Comparison of ENCODE assay signal across 11 mouse cellular contexts in genomic region chr2:181135446-181135818, GRCm38 (mm10). TPM values are rescaled to one million over a fixed set of nuclear protein-coding genes. Genes with fewer than 3 reads are reported as not detected.
A peak's percentile ranks its signal among the peaks of the same experiment; 100 is the strongest.
DNase-seq lines count a peak whose midpoint lies in the region; ATAC-seq and TF ChIP-seq lines count a peak whose summit lies in the region.
"Had no signal": no experiment of that assay in that cellular context is flagged by ENCODE, and none has a peak within 500 bp of the region (broad histone marks: within the 10 kb centered on the region; RNA-seq: fewer than 3 reads in every experiment).

No protein-coding gene starts in this region.

- H3K9ac ChIP-seq in lung, embryonic 15.5 days: no peak overlapping the region
- H3K9ac ChIP-seq in forebrain, embryonic 14.5 days (ENCODE audit: low read length): peak overlapping the region; percentile 90
- no peak overlapping the region for H3K9ac ChIP-seq in intestine, postnatal 0 days (ENCODE audit: low read depth, low read length)
- peak overlapping the region; percentile 91 for H3K9ac ChIP-seq in neural tube, embryonic 15.5 days (replicated peaks)

- H3K27ac ChIP-seq in lung, embryonic 15.5 days: no peak overlapping the region
- H3K27ac ChIP-seq in forebrain, embryonic 14.5 days (ENCODE audit: low read depth, low read length): peak overlapping the region; percentile 90
- H3K27ac ChIP-seq in intestine, postnatal 0 days (ENCODE audit: low read depth, low read length): no peak overlapping the region
- H3K27ac ChIP-seq in neural tube, embryonic 15.5 days (replicated peaks): peak overlapping the region; percentile 95

- H3K4me1 ChIP-seq in lung, embryonic 15.5 days: peaks cover 10% of the 10 kb centered on the region
- peaks cover 7% of the 10 kb centered on the region for H3K4me1 ChIP-seq in forebrain, embryonic 14.5 days (ENCODE audit: control insufficient read depth, insufficient read depth, low read length)
- no peaks in the 10 kb centered on the region for H3K4me1 ChIP-seq in intestine, postnatal 0 days (replicated peaks; ENCODE audit: control insufficient read depth, insufficient read depth, low read length)
- peaks cover 42% of the 10 kb centered on the region for H3K4me1 ChIP-seq in neural tube, embryonic 15.5 days

- no peak for DNase-seq in lung, adult 18-20 months
- no peak for DNase-seq in forebrain, embryonic 14.5 days (ENCODE audit: low spot score)
- DNase-seq in cerebellum, adult 18-20 months: no peak
- no peak for DNase-seq in natural killer cell, adult 2 months (ENCODE audit: low spot score in 2 of 2)
- DNase-seq in adrenal gland, adult (ENCODE audit: inconsistent age in 2 of 2, low spot score in 1 of 2): no peak
- DNase-seq: heart, postnatal 14 days; layer of hippocampus, postnatal 36 days had no signal

- ATAC-seq in lung, embryonic 15.5 days (ENCODE audit: borderline replicate concordance, extremely low read depth, low FRiP score, low TSS enrichment): no peak
- ATAC-seq in forebrain, embryonic 14.5 days: 0 out of 2 replicates have a peak, but pooled peaks have one; percentile 8
- no peak for ATAC-seq in intestine, postnatal 0 days
- ATAC-seq in neural tube, embryonic 15.5 days (ENCODE audit: low FRiP score): peak; percentile 1; the same call in 1 of the 2 replicates

- no peak overlapping the region for H3K4me3 ChIP-seq in lung, embryonic 15.5 days
- peak overlapping the region; percentile 73 for H3K4me3 ChIP-seq in forebrain, embryonic 14.5 days (ENCODE audit: low read depth, low read length)
- H3K4me3 ChIP-seq in intestine, postnatal 0 days (ENCODE audit: low read depth, low read length): no peak overlapping the region
- H3K4me3 ChIP-seq in neural tube, embryonic 15.5 days (replicated peaks): peak overlapping the region; percentile 81
- H3K4me3 ChIP-seq: erythroblast, embryonic 14.5 days had no signal

- WGBS in lung, embryonic 15.5 days: 7% methylated on average over 4 of the region's 4 CpGs
- 4% methylated on average over 4 of the region's 4 CpGs for WGBS in forebrain, embryonic 14.5 days
- 13% methylated on average over 4 of the region's 4 CpGs for WGBS in intestine, postnatal 0 days
- 9% methylated on average over 4 of the region's 4 CpGs for WGBS in neural tube, embryonic 15.5 days

- no peak for TF ChIP-seq CTCF in intestine, postnatal 0 days (IDR thresholded peaks at IDR 0.05; ENCODE audit: low read depth)

- H3K27me3 ChIP-seq in lung, embryonic 15.5 days: peaks cover 58% of the 10 kb centered on the region
- H3K27me3 ChIP-seq in forebrain, embryonic 14.5 days (replicated peaks; ENCODE audit: control insufficient read depth, insufficient read depth, low read length): peaks cover 22% of the 10 kb centered on the region
- H3K27me3 ChIP-seq in intestine, postnatal 0 days (replicated peaks; ENCODE audit: control insufficient read depth, insufficient read depth, low read length): peaks cover 54% of the 10 kb centered on the region
- H3K27me3 ChIP-seq in neural tube, embryonic 15.5 days (replicated peaks): peaks cover 24% of the 10 kb centered on the region

- H3K9me3 ChIP-seq in lung, embryonic 15.5 days: no peaks in the 10 kb centered on the region
- no peaks in the 10 kb centered on the region for H3K9me3 ChIP-seq in forebrain, embryonic 14.5 days (replicated peaks; ENCODE audit: control insufficient read depth, low read length)
- no peaks in the 10 kb centered on the region for H3K9me3 ChIP-seq in intestine, postnatal 0 days (ENCODE audit: control insufficient read depth)
- H3K9me3 ChIP-seq in neural tube, embryonic 15.5 days (replicated peaks): no peaks in the 10 kb centered on the region

- peak overlapping the region; percentile 76; the same call in 1 of the 2 replicates for H3K4me2 ChIP-seq in lung, embryonic 15.5 days
- peak overlapping the region; percentile 65 for H3K4me2 ChIP-seq in forebrain, embryonic 14.5 days (ENCODE audit: low read length)
- peak overlapping the region; percentile 63; the same call in 1 of the 2 replicates for H3K4me2 ChIP-seq in intestine, postnatal 0 days (replicated peaks; ENCODE audit: low read depth)
- H3K4me2 ChIP-seq in neural tube, embryonic 15.5 days: peak overlapping the region; percentile 66

- H3K36me3 ChIP-seq in lung, embryonic 15.5 days: no peaks in the 10 kb centered on the region
- H3K36me3 ChIP-seq in forebrain, embryonic 14.5 days (ENCODE audit: control insufficient read depth, insufficient read depth, low read length): no peaks in the 10 kb centered on the region
- no peaks in the 10 kb centered on the region for H3K36me3 ChIP-seq in intestine, postnatal 0 days (ENCODE audit: control insufficient read depth, insufficient read depth)
- H3K36me3 ChIP-seq in neural tube, embryonic 15.5 days: no peaks in the 10 kb centered on the region

RNA-seq across cellular contexts. Expression of gene Kcnq2, which starts 0.3 kb away (rescaled TPM):
- polyA plus RNA-seq in lung, embryonic 15.5 days (2015; fragmentation: Nextera tagmentation; extraction: Ambion mirVana): 0.14 and 0.29 TPM in 2 replicates
- polyA plus RNA-seq in forebrain, embryonic 14.5 days (2014; fragmentation: Nextera tagmentation; extraction: Ambion mirVana): 22.8 and 31.2 TPM in 2 replicates
- 0.51 and 0.72 TPM in 2 replicates for polyA plus RNA-seq in intestine, postnatal 0 days (2015; fragmentation: Nextera tagmentation; extraction: Ambion mirVana)
- 36.9 and 45.8 TPM in 2 replicates for polyA plus RNA-seq in neural tube, embryonic 15.5 days (2015; fragmentation: Nextera tagmentation; extraction: Ambion mirVana)

RNA-seq across cellular contexts. Expression of gene Eef1a2, which starts 21.4 kb away (rescaled TPM):
- 0.31 and 0.54 TPM in 2 replicates for polyA plus RNA-seq in lung, embryonic 15.5 days (2015; fragmentation: Nextera tagmentation; extraction: Ambion mirVana)
- polyA plus RNA-seq in forebrain, embryonic 14.5 days (2014; fragmentation: Nextera tagmentation; extraction: Ambion mirVana): 5.1 and 5.9 TPM in 2 replicates
- polyA plus RNA-seq in intestine, postnatal 0 days (2015; fragmentation: Nextera tagmentation; extraction: Ambion mirVana): 0.38 and 0.58 TPM in 2 replicates
- polyA plus RNA-seq in neural tube, embryonic 15.5 days (2015; fragmentation: Nextera tagmentation; extraction: Ambion mirVana): 15.4 and 16.8 TPM in 2 replicates
- polyA plus RNA-seq: erythroblast, embryonic 14.5 days had no signal

RNA-seq across cellular contexts. Expression of gene Ppdpf, which starts 51.6 kb away (rescaled TPM):
- polyA plus RNA-seq in lung, embryonic 15.5 days (2015; fragmentation: Nextera tagmentation; extraction: Ambion mirVana): 317 and 334 TPM in 2 replicates
- polyA plus RNA-seq in forebrain, embryonic 14.5 days (2014; fragmentation: Nextera tagmentation; extraction: Ambion mirVana): 525 and 607 TPM in 2 replicates
- polyA plus RNA-seq in intestine, postnatal 0 days (2015; fragmentation: Nextera tagmentation; extraction: Ambion mirVana): 197 TPM in 2 replicates
- 361 and 401 TPM in 2 replicates for polyA plus RNA-seq in neural tube, embryonic 15.5 days (2015; fragmentation: Nextera tagmentation; extraction: Ambion mirVana)

Comparison
In these comparisons a context has a peak if more than half of its experiments do, and no peak if none do; other contexts are left out.
1. ATAC-seq: peak in forebrain, embryonic 14.5 days (single experiment) and neural tube, embryonic 15.5 days (single experiment); none in lung, embryonic 15.5 days (single experiment) and intestine, postnatal 0 days (single experiment).
2. H3K27ac ChIP-seq: peak in forebrain, embryonic 14.5 days (single experiment) and neural tube, embryonic 15.5 days (single experiment); none in lung, embryonic 15.5 days (single experiment) and intestine, postnatal 0 days (single experiment).
3. H3K4me3 ChIP-seq: peak in forebrain, embryonic 14.5 days (single experiment) and neural tube, embryonic 15.5 days (single experiment); none in lung, embryonic 15.5 days (single experiment) and intestine, postnatal 0 days (single experiment).
4. H3K9ac ChIP-seq: peak in forebrain, embryonic 14.5 days (single experiment) and neural tube, embryonic 15.5 days (single experiment); none in lung, embryonic 15.5 days (single experiment) and intestine, postnatal 0 days (single experiment).
5. RNA of gene Kcnq2, which starts 0.3 kb away (polyA plus RNA-seq): 36.9 to 45.8 TPM in neural tube, embryonic 15.5 days and 22.8 to 31.2 TPM in forebrain, embryonic 14.5 days; 0.51 to 0.72 TPM in intestine, postnatal 0 days and 0.14 to 0.29 TPM in lung, embryonic 15.5 days; every median in the first group is over 10 times any median in the second.
6. Peak in every context shown above with its lines, with median percentiles within 50 percentile points of each other: H3K4me2 ChIP-seq.